8 mouse cellular contexts compared by ENCODE assay signal in genomic region chr6:30400716-30401115, GRCm38 (mm10). TPM values are rescaled to one million over a fixed set of nuclear protein-coding genes. Genes with fewer than 3 reads are reported as not detected.
A peak's percentile ranks its signal among the peaks of the same experiment; 100 is the strongest.
DNase-seq lines count a peak whose midpoint lies in the region; ATAC-seq and TF ChIP-seq lines count a peak whose summit lies in the region.

No protein-coding gene starts in this region.

- peak; percentile 76 for DNase-seq in kidney, postnatal 0 days (ENCODE audit: low spot score)
- no peak for DNase-seq in kidney, postnatal 10 days
- DNase-seq in brain, adult 2 months (ENCODE audit: low read depth, low spot score): peak; percentile 46
- DNase-seq in midbrain, embryonic 14.5 days: peak; percentile 69
- no peak for DNase-seq in layer of hippocampus, postnatal 36 days
- DNase-seq in gastrocnemius, adult 18-20 months (ENCODE audit: low spot score): no peak

- peak overlapping the region; percentile 93 for H3K27ac ChIP-seq in kidney, postnatal 0 days
- peak overlapping the region; percentile 97 for H3K27ac ChIP-seq in hindbrain, embryonic 12.5 days
- peak overlapping the region; percentile 98 for H3K27ac ChIP-seq in midbrain, embryonic 14.5 days (replicated peaks; ENCODE audit: low read depth, low read length)

- ATAC-seq in kidney, postnatal 0 days (replicated peaks; ENCODE audit: low FRiP score, low read depth): no peak
- ATAC-seq in hindbrain, embryonic 12.5 days (ENCODE audit: low FRiP score): no peak
- ATAC-seq in midbrain, embryonic 14.5 days (ENCODE audit: low FRiP score, low TSS enrichment): no peak
- ATAC-seq in activated CD4-positive, CD25-positive, alpha-beta regulatory T cell, adult 4 months: no peak

- peak overlapping the region; percentile 59 for H3K4me2 ChIP-seq in kidney, postnatal 0 days (ENCODE audit: low read length)
- peak overlapping the region; percentile 55 for H3K4me2 ChIP-seq in hindbrain, embryonic 12.5 days (replicated peaks)
- peak overlapping the region; percentile 58 for H3K4me2 ChIP-seq in midbrain, embryonic 14.5 days (ENCODE audit: low read length)

- 3% methylated on average over 7 of the region's 7 CpGs for WGBS in kidney, postnatal 0 days
- WGBS in hindbrain, embryonic 12.5 days: 12% methylated on average over 7 of the region's 7 CpGs
- 6% methylated on average over 7 of the region's 7 CpGs for WGBS in midbrain, embryonic 14.5 days

- H3K4me1 ChIP-seq in kidney, postnatal 0 days (replicated peaks; ENCODE audit: insufficient read depth, low read length): no peaks in the 10 kb centered on the region
- H3K4me1 ChIP-seq in hindbrain, embryonic 12.5 days: peaks cover 5% of the 10 kb centered on the region; the same call in 1 of the 2 replicates
- H3K4me1 ChIP-seq in midbrain, embryonic 14.5 days (ENCODE audit: control insufficient read depth, insufficient read depth, low read length): peaks cover 9% of the 10 kb centered on the region

- TF ChIP-seq CTCF in kidney, postnatal 0 days (IDR thresholded peaks at IDR 0.05; ENCODE audit: low read depth): no peak

- peak overlapping the region; percentile 56; the same call in 1 of the 2 replicates for H3K9ac ChIP-seq in kidney, postnatal 0 days (ENCODE audit: low read depth, low read length)
- peak overlapping the region; percentile 74 for H3K9ac ChIP-seq in hindbrain, embryonic 12.5 days
- H3K9ac ChIP-seq in midbrain, embryonic 14.5 days (replicated peaks; ENCODE audit: low read length): peak overlapping the region; percentile 64

- no peaks in the 10 kb centered on the region for H3K36me3 ChIP-seq in kidney, postnatal 0 days (ENCODE audit: insufficient read depth, low read length)
- H3K36me3 ChIP-seq in hindbrain, embryonic 12.5 days: no peaks in the 10 kb centered on the region
- H3K36me3 ChIP-seq in midbrain, embryonic 14.5 days (ENCODE audit: control insufficient read depth, insufficient read depth, low read length): no peaks in the 10 kb centered on the region

- peak overlapping the region; percentile 100 for H3K4me3 ChIP-seq in kidney, postnatal 0 days (replicated peaks; ENCODE audit: low read depth, low read length)
- H3K4me3 ChIP-seq in hindbrain, embryonic 12.5 days: peak overlapping the region; percentile 98
- peak overlapping the region; percentile 96 for H3K4me3 ChIP-seq in midbrain, embryonic 14.5 days (replicated peaks; ENCODE audit: low read depth, low read length)

- no peaks in the 10 kb centered on the region for H3K9me3 ChIP-seq in kidney, postnatal 0 days (replicated peaks; ENCODE audit: low read length)
- no peaks in the 10 kb centered on the region for H3K9me3 ChIP-seq in hindbrain, embryonic 12.5 days (replicated peaks)
- no peaks in the 10 kb centered on the region for H3K9me3 ChIP-seq in midbrain, embryonic 14.5 days (ENCODE audit: control insufficient read depth, low read length)

- H3K27me3 ChIP-seq in kidney, postnatal 0 days (ENCODE audit: insufficient read depth, low read length): no peaks in the 10 kb centered on the region
- no peaks in the 10 kb centered on the region for H3K27me3 ChIP-seq in hindbrain, embryonic 12.5 days
- H3K27me3 ChIP-seq in midbrain, embryonic 14.5 days (ENCODE audit: control insufficient read depth, insufficient read depth, low read length): no peaks in the 10 kb centered on the region

RNA-seq across cellular contexts. Expression of gene Klhdc10, which starts 1.0 kb away (rescaled TPM):
- polyA plus RNA-seq in kidney, postnatal 0 days (2015; fragmentation: Nextera tagmentation; extraction: Ambion mirVana): 18.0 and 18.2 TPM in 2 replicates
- 42.5 and 45.4 TPM in 2 replicates for polyA plus RNA-seq in hindbrain, embryonic 12.5 days (2016; fragmentation: Nextera tagmentation; extraction: Ambion mirVana)
- polyA plus RNA-seq in midbrain, embryonic 14.5 days (2014; fragmentation: Nextera tagmentation; extraction: Ambion mirVana): 44.2 and 56.2 TPM in 2 replicates
- 10 to 100 TPM; 95.9 to 97.0 TPM for total RNA-seq in layer of hippocampus, postnatal 36 days (2021)
- 10 to 100 TPM; 38.4 to 41.3 TPM for total RNA-seq in gastrocnemius, adult 18-20 months (2021)
- polyA plus RNA-seq in activated CD4-positive, CD25-positive, alpha-beta regulatory T cell, adult 4 months (2017; shearing (Covaris generic)): 1 to 10 TPM; 2.1 to 2.5 TPM

RNA-seq across cellular contexts. Expression of gene Zc3hc1, which starts 9.9 kb away (rescaled TPM):
- 42.9 and 45.6 TPM in 2 replicates for polyA plus RNA-seq in kidney, postnatal 0 days (2015; fragmentation: Nextera tagmentation; extraction: Ambion mirVana)
- polyA plus RNA-seq in hindbrain, embryonic 12.5 days (2016; fragmentation: Nextera tagmentation; extraction: Ambion mirVana): 65.3 and 67.6 TPM in 2 replicates
- polyA plus RNA-seq in midbrain, embryonic 14.5 days (2014; fragmentation: Nextera tagmentation; extraction: Ambion mirVana): 67.4 and 71.6 TPM in 2 replicates
- 10 to 100 TPM; 24.5 to 27.9 TPM for total RNA-seq in layer of hippocampus, postnatal 36 days (2021)
- 10 to 100 TPM; 16.3 to 18.5 TPM for total RNA-seq in gastrocnemius, adult 18-20 months (2021)
- polyA plus RNA-seq in activated CD4-positive, CD25-positive, alpha-beta regulatory T cell, adult 4 months (2017; shearing (Covaris generic)): 10 to 100 TPM; 44.5 to 48.8 TPM

Comparison
In these comparisons a context has a peak if more than half of its experiments do, and no peak if none do; other contexts are left out.
1. DNase-seq: peak in kidney, postnatal 0 days (single experiment), brain, adult 2 months (single experiment) and midbrain, embryonic 14.5 days (single experiment); none in kidney, postnatal 10 days (single experiment), layer of hippocampus, postnatal 36 days (0 of 2) and gastrocnemius, adult 18-20 months (single experiment).
2. Peak in every context shown above with its lines, with median percentiles within 50 percentile points of each other: H3K27ac ChIP-seq, H3K4me2 ChIP-seq, H3K4me3 ChIP-seq and H3K9ac ChIP-seq.